Mouse (Mus musculus) small intestine, adult 2 months (tissue): ENCODE results near the gene D230025D16Rik.
"Not testable (repeated sequence)": the region's sequence is repeated elsewhere in the genome, so short reads cannot be mapped to it uniquely, and the experiment has no call there.

Source experiments
- CTCF ChIP-seq: fragments of 200-500 bp; IDR thresholded peaks from 2 replicates; pipeline ENCODE4 v1.5.1; 2012; ENCODE audit warnings: low read depth, mild to moderate bottlenecking, control low read depth, inconsistent platforms, low read length, moderate library complexity, mixed read lengths; ENCODE audit not compliant: insufficient replicate concordance, insufficient read length; ENCODE audit errors: extremely low read depth
- POLR2A ChIP-seq: fragments of 200-500 bp; IDR thresholded peaks from 2 replicates; pipeline ENCODE4 v1.6.1; 2012; ENCODE audit warnings: low read depth, mild to moderate bottlenecking, control low read depth, inconsistent platforms, low read length, moderate library complexity

GRCm38 (mm10) chr8:105232321-105232693 lies 7.4 kb downstream of the D230025D16Rik start:
- not testable (repeated sequence) for TF ChIP-seq CTCF, POLR2A
